Mouse (Mus musculus) kidney, postnatal 0 days (tissue): ENCODE measurements around the gene Ppm1j. TPM values are rescaled to one million over a fixed set of nuclear protein-coding genes. Genes with fewer than 3 reads are reported as not detected.
A peak's percentile ranks its signal among the peaks of the same experiment; 100 is the strongest.

Experiments used
- ATAC-seq: fragments of 200-750 bp; cut with Nextera tagmentation; replicated peaks from 2 replicates; pipeline ENCODE4 v1.8.0; 2017; ENCODE audit warnings: low read depth, moderate number of reproducible peaks, moderate TSS enrichment, moderate library complexity; ENCODE audit not compliant: low FRiP score
- DNase-seq: peaks from one replicate; pipeline ENCODE4 v3.0.0-alpha.2; 2016; ENCODE audit warnings: low spot score
- H3K27ac ChIP-seq: fragments of 300-500 bp; sonication (generic); 2 replicates; pipeline ENCODE4 v1.5.1; 2014; ENCODE audit warnings: mild to moderate bottlenecking
- H3K27me3 ChIP-seq: fragments of 300-500 bp; sonication (generic); 2 replicates; pipeline ENCODE4 v1.6.1; 2014; ENCODE audit warnings: low read length, mixed read lengths; ENCODE audit not compliant: insufficient read depth
- H3K36me3 ChIP-seq: fragments of 300-500 bp; sonication (generic); 2 replicates; pipeline ENCODE4 v1.6.1; 2014; ENCODE audit warnings: low read length, mixed read lengths; ENCODE audit not compliant: insufficient read depth
- H3K4me1 ChIP-seq: fragments of 300-500 bp; sonication (generic); replicated peaks from 2 replicates; pipeline ENCODE4 v1.6.1; 2014; ENCODE audit warnings: antibody characterized with exemption, low read length, mixed read lengths; ENCODE audit not compliant: insufficient read depth
- H3K4me2 ChIP-seq: fragments of 300-500 bp; sonication (generic); 2 replicates; pipeline ENCODE4 v1.6.1; 2014; ENCODE audit warnings: mild to moderate bottlenecking, low read length, moderate library complexity, mixed read lengths
- H3K4me3 ChIP-seq: fragments of 300-500 bp; sonication (generic); replicated peaks from 2 replicates; pipeline ENCODE4 v1.5.1; 2014; ENCODE audit warnings: low read depth, low read length
- H3K9ac ChIP-seq: fragments of 300-500 bp; sonication (generic); 2 replicates; pipeline ENCODE4 v1.6.1; 2014; ENCODE audit warnings: low read depth, low read length
- H3K9me3 ChIP-seq: fragments of 300-500 bp; sonication (generic); replicated peaks from 2 replicates; pipeline ENCODE4 v1.6.1; 2016; ENCODE audit warnings: low read length, inconsistent platforms, mixed read lengths
- CTCF ChIP-seq: IDR thresholded peaks from 2 replicates; pipeline ENCODE4 v1.5.1; 2016; ENCODE audit warnings: antibody characterized with exemption, low read depth, mild to moderate bottlenecking, moderate library complexity
- WGBS: fragments of 180-500 bp; shearing (Covaris S2); extraction: QIAGEN DNeasy Blood & Tissue Kit; methylation state at CpG from one replicate; pipeline ENCODE4 v1.1.7; 2014; 5-methylcytosine and 5-hydroxymethylcytosine counted together
- polyA plus RNA-seq: library from polyadenylated mRNA; unstranded; fragments of >200 nt; fragmentation: Nextera tagmentation; extraction: Ambion mirVana; gene quantifications from 2 replicates; pipeline ENCODE4 v1.2.1, GENCODE M21; 2015

Ppm1j gene
- polyA plus RNA-seq, 1 experiment from 2014 or later: 4.8 TPM

- Histone ChIP-seq H3K27me3 (no peaks in the 10 kb centered on the region), H3K4me3 (no peak overlapping the region), H3K9me3 (no peaks in the 10 kb centered on the region), H3K27ac (no peak overlapping the region), H3K36me3 (no peaks in the 10 kb centered on the region), H3K4me1 (no peaks in the 10 kb centered on the region), H3K9ac (no peak overlapping the region), H3K4me2 (no peak overlapping the region)
- no peak for TF ChIP-seq CTCF
- no peak for ATAC-seq
- DNase-seq: no peak
- 71% methylated on average over 4 of the region's 4 CpGs for WGBS
These were observed 13.1 kb upstream of the Ppm1j start for GRCm38 (mm10) chr3:104767716-104768115.

GRCm38 (mm10) chr3:104769135-104769534 lies 11.7 kb upstream of the Ppm1j start:
- 36% methylated on average over 3 of the region's 3 CpGs for WGBS
- no peak for TF ChIP-seq CTCF
- DNase-seq (no peak), ATAC-seq (no peak)
- no peak overlapping the region for H3K9ac ChIP-seq
- no peaks in the 10 kb centered on the region for H3K9me3 ChIP-seq
- no peak overlapping the region for H3K4me3 ChIP-seq
- H3K4me1 ChIP-seq: no peaks in the 10 kb centered on the region
- no peaks in the 10 kb centered on the region for H3K27me3 ChIP-seq
- H3K36me3 ChIP-seq: no peaks in the 10 kb centered on the region
- H3K4me2 ChIP-seq: no peak overlapping the region
- no peak overlapping the region for H3K27ac ChIP-seq

- H3K36me3 ChIP-seq: no peaks in the 10 kb centered on the region
- no peaks in the 10 kb centered on the region for H3K4me1 ChIP-seq
- H3K27ac ChIP-seq: no peak overlapping the region
- no peak overlapping the region for H3K4me2 ChIP-seq
- no peak overlapping the region for H3K4me3 ChIP-seq
- ATAC-seq (no peak), DNase-seq (peak; percentile 56)
- peak; percentile 83 for TF ChIP-seq CTCF
- no peaks in the 10 kb centered on the region for H3K27me3 ChIP-seq
- no peak overlapping the region for H3K9ac ChIP-seq
- no peaks in the 10 kb centered on the region for H3K9me3 ChIP-seq
- 58% methylated on average over 10 of the region's 10 CpGs for WGBS
These were observed 10.8 kb upstream of the Ppm1j start for GRCm38 (mm10) chr3:104770035-104770434.

DNA sequence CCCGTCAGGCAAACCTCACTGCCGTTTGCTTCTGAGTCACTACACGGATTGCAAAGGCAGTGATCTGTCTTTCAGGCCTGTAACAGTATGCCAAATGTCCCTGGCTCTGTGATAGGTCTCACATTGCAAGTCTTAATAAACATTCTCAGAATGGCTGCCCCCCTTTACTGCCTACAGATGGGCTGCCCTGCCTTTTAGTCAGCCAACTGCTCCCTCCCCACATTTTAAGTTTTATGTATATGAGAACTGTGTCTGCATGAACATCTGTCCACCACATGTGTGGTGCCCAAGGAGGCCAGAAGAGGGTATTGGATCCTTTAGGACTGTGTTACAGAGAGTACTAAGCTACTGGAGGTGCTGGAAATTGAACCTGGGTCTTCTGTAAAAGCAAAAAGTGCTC lies 9.9 kb upstream of the Ppm1j start:
- Histone ChIP-seq H3K27me3 (0 out of 2 replicates have a peak, but pooled peaks cover 3% of the 10 kb centered on the region), H3K27ac (no peak overlapping the region), H3K9ac (no peak overlapping the region), H3K4me1 (no peaks in the 10 kb centered on the region), H3K4me2 (no peak overlapping the region), H3K36me3 (no peaks in the 10 kb centered on the region), H3K4me3 (no peak overlapping the region), H3K9me3 (no peaks in the 10 kb centered on the region)
- no peak for ATAC-seq
- WGBS: 42% methylated on average over 3 of the region's 3 CpGs
- no peak for DNase-seq
- no peak for TF ChIP-seq CTCF

GRCm38 (mm10) chr3:104771460-104771859 lies 9.4 kb upstream of the Ppm1j start:
- Histone ChIP-seq H3K9me3 (no peaks in the 10 kb centered on the region), H3K9ac (no peak overlapping the region), H3K4me1 (no peaks in the 10 kb centered on the region), H3K27me3 (peaks cover 8% of the 10 kb centered on the region; the same call in 1 of the 2 replicates), H3K4me3 (no peak overlapping the region), H3K36me3 (no peaks in the 10 kb centered on the region), H3K27ac (no peak overlapping the region), H3K4me2 (no peak overlapping the region)
- WGBS: 43% methylated on average over 6 of the region's 6 CpGs
- DNase-seq (no peak), ATAC-seq (no peak)
- TF ChIP-seq CTCF: no peak

GRCm38 (mm10) chr3:104773301-104773700 lies 7.6 kb upstream of the Ppm1j start:
- ATAC-seq (no peak), DNase-seq (no peak)
- no peaks in the 10 kb centered on the region for H3K36me3 ChIP-seq
- 66% methylated on average over 7 of the region's 7 CpGs for WGBS
- no peaks in the 10 kb centered on the region for H3K9me3 ChIP-seq
- peaks cover 25% of the 10 kb centered on the region; the same call in 1 of the 2 replicates for H3K27me3 ChIP-seq
- no peak overlapping the region for H3K4me3 ChIP-seq
- H3K4me2 ChIP-seq: no peak overlapping the region
- no peak for TF ChIP-seq CTCF
- H3K9ac ChIP-seq: no peak overlapping the region
- no peaks in the 10 kb centered on the region for H3K4me1 ChIP-seq
- H3K27ac ChIP-seq: no peak overlapping the region

DNA sequence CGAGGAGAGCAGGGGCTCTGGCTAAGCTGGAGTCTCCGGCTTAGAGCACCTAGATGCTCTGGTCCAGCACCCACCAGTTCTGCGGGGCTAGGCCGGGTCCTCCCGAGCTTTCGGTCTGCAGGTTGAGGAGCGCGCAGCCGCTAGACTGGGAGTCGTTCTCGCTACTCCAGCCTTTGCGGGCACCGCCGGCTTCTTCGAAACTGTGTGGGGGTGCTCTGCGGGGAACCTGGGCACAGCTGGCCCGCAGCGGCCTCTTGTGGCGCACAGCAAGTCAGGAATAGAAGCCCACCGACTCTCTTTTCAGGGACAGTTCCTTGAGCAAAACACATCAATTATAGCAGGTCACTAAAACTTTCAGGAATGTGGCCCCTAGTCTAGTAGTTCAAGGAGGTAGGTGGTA lies 3.5 kb upstream of the Ppm1j start:
- DNase-seq (peak; percentile 74), ATAC-seq (no peak)
- TF ChIP-seq CTCF: peak; percentile 69
- peaks cover 33% of the 10 kb centered on the region; the same call in 1 of the 2 replicates for H3K27me3 ChIP-seq
- no peak overlapping the region for H3K9ac ChIP-seq
- 0 out of 2 replicates have a peak, but pooled peaks cover 5% of the 10 kb centered on the region for H3K4me1 ChIP-seq
- peak overlapping the region; percentile 29 for H3K4me3 ChIP-seq
- no peak overlapping the region for H3K27ac ChIP-seq
- peak overlapping the region; percentile 63 for H3K4me2 ChIP-seq
- H3K9me3 ChIP-seq: no peaks in the 10 kb centered on the region
- no peaks in the 10 kb centered on the region for H3K36me3 ChIP-seq
- 1% methylated on average over 20 of the region's 20 CpGs for WGBS
